Mouse (Mus musculus) adrenal gland, postnatal 4 days (tissue): ENCODE results near the gene Tmem63b. TPM values are rescaled to one million over a fixed set of nuclear protein-coding genes. Genes with fewer than 3 reads are reported as not detected.
"Not testable (repeated sequence)": the region's sequence is repeated elsewhere in the genome, so short reads cannot be mapped to it uniquely, and the experiment has no call there.

ENCODE experiments used
- DNase-seq, 2 experiments: peaks; one replicate each; pipeline ENCODE4 v3.0.0; 2021 to 2022; ENCODE audit warnings: low spot score in 2 of 2, mixed read lengths in 2 of 2
- total RNA-seq, 2 experiments: library from RNA; stranded (reverse); gene quantifications; 2 replicates each; pipeline ENCODE4 v1.2.3; 2021

Gene Tmem63b
- total RNA-seq, 2 experiments from 2014 or later: 49.5 to 57.6 TPM

DNA sequence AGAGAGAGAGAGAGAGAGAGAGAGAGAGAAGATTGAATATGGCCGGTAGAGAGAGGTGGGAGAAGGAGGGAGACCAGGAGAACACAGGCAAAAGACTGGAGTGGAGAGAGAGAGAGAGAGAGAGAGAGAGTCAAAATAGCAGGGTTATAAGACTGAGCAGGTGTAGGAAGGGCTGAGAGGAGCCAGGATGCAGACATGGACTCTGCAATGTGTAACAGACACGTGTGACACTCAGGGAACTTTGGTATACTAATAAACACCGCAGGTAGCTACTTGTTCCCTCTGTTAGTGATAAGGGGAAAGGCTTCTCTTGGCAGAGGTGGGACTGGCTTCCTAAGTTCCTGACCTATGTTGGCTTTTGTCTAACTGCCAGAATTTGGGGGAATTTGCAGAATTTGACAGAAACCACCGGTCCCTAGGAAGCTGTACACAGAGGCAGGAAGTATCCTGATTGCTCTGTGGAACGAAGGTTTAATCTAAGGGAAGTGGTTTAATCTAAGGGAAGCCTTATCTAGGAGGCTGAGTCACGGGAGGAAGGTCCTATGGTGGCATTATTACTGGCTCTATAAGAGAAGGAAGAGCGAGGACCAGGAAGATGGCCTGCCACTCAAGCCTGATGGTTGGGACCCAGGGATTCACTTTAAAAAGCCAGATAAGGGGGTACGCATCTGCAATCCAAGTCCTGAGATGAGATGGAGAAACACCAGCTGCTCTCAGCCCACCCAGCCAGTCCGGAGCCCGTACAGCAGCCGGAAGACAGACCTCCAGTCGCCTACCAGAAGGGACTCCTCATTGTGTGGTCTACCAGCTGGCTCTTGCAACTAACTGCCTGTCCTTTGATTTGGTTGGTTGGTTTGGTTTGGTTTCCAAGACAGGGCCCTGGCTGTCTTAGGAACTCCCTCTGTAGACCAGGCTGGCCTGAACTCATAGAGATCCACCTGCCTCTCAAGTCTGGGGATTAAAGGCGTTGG is 57.5 kb downstream of the Tmem63b start:
- DNase-seq: no peak

DNA sequence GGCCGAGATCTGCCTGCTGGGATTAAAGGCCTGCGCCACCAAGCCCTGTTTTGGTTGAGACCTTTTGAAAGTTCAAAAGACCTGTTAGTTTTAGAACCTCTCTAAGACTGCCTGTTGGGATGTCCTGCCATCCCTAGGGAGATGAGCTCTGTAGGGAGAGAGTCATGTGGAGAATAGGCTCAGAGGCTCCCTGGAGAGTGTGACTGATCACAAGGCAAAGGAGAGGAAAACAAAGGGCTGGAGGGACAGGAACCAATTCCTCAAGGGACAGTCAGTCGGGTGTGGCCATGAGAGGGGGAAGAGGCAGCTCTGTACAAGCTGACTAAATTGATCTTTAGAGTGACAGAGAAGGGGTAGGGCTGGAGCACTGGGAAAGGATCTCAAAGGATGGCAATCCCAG is 58.5 kb downstream of the Tmem63b start:
- DNase-seq: no peak

DNA sequence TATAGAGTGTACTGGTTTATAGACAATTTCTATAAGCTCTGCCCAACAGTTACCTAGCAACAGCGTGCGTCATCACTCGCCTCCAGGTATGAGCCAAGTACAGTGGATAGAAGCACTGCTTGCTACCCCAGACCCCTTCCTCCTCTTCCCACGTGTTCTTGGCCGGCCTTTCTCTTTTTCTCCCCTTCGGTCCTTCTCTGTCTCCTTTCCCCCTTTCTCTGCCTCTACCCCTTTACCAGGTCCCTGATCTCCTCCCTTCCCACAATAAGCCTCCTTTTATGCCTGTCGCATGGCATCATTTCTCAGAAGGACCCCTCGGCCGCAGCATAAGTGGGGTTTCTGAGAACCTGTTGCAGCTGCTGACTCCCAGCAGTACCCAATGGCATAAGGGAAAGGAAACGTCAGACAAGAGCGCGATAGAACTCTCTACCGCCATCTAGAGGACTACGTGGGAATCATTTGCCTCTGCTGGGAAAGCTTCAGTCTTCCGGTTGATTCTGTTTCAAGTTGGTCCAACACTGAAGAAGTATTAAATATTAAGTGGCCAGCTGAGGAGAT is 60.0 kb downstream of the Tmem63b start:
- DNase-seq: no peak

DNA sequence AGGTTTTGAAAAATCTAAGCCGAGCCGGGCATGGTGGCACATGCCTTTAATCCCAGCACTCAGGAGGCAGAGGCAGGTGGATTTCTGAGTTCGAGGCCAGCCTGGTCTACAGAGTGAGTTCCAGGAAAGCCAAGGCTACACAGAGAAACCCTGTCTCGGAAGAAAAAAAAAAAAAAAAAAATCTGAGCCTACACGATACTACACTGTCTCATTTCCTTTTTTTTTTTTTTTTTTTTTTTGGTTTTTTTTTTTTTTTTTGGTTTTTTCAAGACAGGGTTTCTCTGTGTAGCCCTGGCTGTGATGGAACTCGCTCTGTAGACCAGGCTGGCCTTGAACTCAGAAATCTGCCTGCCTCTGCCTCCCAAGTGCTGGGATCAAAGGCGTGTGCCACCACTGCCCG is 63.3 kb downstream of the Tmem63b start:
- DNase-seq: not testable (repeated sequence)

DNA sequence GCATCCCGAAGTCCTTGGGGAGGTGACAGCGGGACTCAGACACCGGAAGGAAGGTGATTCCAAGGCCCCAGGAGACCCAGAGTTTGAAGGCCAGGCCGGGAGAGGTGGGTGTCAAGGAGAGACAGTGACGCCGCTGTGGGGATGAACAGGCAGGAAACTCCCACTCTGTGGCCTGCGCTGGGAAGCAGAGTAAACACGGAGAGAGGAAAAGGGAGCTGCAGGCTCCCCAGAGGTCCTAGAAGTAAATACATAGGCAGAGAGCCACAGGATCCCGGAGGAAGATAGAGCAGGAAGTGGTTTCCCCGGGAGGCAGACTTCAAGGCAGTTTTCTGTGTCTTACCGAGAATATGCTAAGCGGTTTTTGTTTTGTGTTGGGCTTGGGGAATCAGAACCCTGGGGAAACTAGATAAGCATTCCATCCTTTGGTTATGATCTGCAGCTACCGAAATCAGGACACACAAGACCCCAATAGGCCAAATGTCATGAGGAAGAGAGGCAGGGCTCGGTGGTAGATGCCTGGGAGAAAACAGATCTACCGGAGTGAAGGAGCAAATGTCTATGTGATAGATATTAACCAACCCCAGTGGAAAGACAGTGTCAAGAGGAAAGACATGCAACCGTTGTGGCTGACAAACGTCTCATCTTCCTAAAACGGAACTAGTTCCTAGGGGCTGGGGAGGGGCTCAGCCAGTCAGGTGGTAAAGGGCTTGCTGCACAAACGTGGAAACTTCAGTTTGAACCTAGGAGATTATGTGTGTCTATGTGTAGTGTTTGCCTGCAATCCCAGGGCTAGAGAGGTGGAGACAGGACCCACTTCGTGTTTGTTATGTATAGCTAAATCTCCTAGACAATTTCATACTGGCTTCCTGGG is 67.1 kb downstream of the Tmem63b start:
- DNase-seq: no peak

DNA sequence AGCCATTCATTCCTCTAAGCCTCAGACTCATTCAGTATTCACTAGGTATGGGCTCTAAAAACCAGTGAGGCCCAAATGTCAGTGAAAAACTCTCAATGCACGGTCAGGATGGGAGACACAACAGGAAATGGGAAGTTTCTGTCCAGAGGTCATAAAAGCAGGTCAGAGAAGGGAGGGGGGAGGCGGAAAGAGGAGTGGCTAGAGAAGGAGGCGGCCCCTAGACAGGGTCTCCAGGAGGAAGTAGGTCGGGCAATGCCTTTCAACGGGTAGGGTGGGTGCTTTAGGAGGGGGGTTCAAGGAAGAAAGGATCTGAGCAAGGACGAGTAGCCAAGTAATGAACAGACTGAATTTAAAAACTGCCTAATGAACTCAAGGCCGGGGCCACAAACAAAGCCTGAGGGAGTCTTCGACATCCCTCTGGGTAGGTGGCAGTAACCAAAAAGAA is 67.7 kb downstream of the Tmem63b start:
- no peak for DNase-seq

DNA sequence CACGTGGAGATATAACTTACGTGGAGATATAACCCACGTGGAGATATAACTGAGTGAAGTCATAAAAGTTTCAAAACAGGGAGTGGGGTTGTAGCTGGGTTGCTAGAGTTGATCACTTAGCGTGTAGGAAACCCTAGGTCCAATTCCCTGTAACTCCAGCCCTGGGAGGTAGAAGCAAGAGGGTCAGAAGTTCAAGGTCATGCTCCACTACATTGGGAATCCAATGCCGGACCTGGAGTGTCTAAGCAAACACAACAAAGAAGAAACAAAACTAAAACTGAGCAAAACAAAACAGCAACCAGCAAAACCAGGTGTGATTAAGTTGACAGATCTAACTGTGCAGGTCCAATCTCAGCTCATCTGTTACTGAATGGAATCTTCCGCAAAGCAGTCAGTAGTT is 69.0 kb downstream of the Tmem63b start:
- DNase-seq: no peak

DNA sequence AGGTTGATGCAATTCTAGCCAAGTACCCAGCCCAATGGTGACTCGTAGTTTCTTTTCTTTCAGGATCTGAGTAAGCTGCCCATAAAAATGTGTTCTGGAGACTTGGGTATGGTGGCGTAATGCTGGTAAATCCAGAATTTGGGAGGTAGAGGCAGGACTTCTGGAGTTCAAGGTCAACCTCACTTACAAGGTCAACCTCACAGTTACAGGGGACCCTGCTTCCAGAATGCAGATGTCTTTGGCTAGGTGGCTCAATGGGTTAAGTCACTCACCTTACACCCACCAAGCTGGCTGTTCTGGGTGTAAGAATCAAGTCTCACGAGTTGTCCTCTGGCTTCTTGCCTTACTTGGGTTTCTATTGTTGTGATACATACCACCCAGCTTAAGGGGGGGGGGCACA is 70.0 kb downstream of the Tmem63b start:
- DNase-seq: no peak

DNA sequence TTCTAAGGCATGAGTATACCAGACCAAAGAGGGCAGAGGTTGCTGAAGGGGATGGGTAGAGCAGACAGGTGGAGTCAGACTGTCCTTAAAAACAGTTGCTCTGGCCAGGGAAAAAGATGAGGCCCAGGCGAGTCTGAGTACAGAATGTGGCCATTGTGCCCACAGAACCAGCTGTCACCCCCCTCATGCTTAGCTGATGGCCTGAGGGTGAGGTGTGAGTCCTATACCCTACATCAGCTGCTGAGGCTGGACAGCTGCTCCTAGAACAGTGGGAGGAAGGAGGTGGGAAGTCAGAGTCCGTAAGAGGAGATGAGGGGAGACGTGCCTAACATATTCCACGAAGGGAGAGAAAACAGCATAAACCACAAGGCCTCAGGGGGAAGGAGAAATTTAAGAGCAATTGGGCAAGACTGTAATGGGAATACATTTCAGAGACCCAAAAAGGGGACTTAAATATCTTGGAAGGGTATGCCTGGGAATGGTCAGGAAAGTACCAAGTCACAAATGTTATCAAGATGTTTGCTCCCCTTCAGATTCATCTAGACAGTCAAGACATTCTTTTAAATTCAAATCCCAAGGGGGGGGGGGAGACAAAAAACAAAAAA is 70.6 kb downstream of the Tmem63b start:
- no peak for DNase-seq

DNA sequence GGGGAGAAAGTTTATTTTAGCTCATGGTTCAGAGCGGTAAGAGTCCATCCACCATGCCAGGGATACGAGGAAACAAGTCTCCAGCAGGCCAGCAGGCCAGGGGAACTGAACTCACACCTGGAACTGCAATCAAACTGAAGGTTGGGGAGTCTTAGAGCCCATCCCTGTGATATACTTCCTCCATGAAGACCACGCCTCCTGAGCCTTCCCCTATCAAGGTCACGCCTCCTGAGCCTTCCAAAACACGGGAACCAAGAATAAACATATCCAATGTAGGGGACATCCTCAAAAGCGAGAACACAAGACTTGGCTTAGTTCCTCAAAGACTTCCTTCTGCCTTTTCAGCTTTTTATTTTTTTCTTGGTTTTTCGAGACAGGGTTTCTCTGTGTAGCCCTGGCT is 73.8 kb downstream of the Tmem63b start:
- no peak for DNase-seq

DNA sequence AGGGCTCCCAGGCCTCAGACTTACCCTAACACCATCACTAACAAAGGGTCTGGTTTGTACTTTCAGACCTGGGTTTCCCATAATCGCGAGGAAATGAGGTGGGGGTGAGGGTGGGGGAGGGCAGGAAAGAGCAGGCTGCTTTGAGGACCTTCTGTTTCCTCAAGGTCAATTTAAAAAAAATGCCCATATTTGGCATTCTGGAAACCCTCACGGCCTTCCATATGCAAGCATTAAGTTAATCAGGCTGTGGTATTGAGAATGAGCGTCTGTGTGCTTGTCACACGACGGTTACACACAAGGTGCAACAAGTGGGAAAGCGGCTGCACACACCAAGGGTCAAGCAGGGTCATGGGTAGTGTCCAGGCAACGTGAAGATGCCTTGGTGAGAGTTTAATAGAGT is 74.7 kb downstream of the Tmem63b start:
- no peak for DNase-seq

Other genes with a start within 250 kb of the Tmem63b start
- under 1 TPM in 1 of 2 experiments, not detected in 1; 0.48 TPM for gene Spats1, start 211.5 kb downstream of the Tmem63b start, total RNA-seq
- 10 to 100 TPM; 18.4 to 19.0 TPM for gene Aars2, start 180.1 kb downstream of the Tmem63b start, total RNA-seq
- gene Tcte1, start 163.5 kb downstream of the Tmem63b start, total RNA-seq: not detected
- 1 to 10 TPM; 1.7 to 3.7 TPM for gene Tmem151b, start 137.2 kb downstream of the Tmem63b start, total RNA-seq
- gene Nfkbie, start 131.2 kb downstream of the Tmem63b start, total RNA-seq: 1 to 10 TPM; 3.0 to 4.5 TPM
- gene Slc35b2, start 123.0 kb downstream of the Tmem63b start, total RNA-seq: 10 to 100 TPM; 69.2 to 71.8 TPM
- 1,000 to 10,000 TPM; 1,575 to 1,663 TPM for gene Hsp90ab1, start 113.6 kb downstream of the Tmem63b start, total RNA-seq
- 100 to 1,000 TPM; 138 to 145 TPM for gene Slc29a1, start 87.3 kb downstream of the Tmem63b start, total RNA-seq
- 1 to 10 TPM; 1.6 to 4.0 TPM for gene Mymx, start 84.8 kb downstream of the Tmem63b start, total RNA-seq
- gene Capn11, start 27.6 kb downstream of the Tmem63b start, total RNA-seq: 1 to 10 TPM in 1 of 2 experiments, not detected in 1; 2.2 TPM
- gene Mrpl14, start 583 bp downstream of the Tmem63b start, total RNA-seq: 100 to 1,000 TPM in 1 of 2 experiments, 10 to 100 TPM in 1; 95.6 to 103 TPM
- not detected for gene 1600014C23Rik, start 46.9 kb upstream of the Tmem63b start, total RNA-seq